Mouse (Mus musculus) heart, postnatal 0 days (tissue): ENCODE measurements around the gene Tcte2.

ENCODE experiments used
- CTCF ChIP-seq: IDR thresholded peaks from 2 replicates; pipeline ENCODE4 v1.5.1; 2016; ENCODE audit warnings: antibody characterized with exemption, control low read depth, low read depth
- EP300 ChIP-seq: IDR thresholded peaks from 2 replicates; pipeline ENCODE4 v1.6.1; 2016; ENCODE audit warnings: antibody characterized with exemption, low read depth

DNA sequence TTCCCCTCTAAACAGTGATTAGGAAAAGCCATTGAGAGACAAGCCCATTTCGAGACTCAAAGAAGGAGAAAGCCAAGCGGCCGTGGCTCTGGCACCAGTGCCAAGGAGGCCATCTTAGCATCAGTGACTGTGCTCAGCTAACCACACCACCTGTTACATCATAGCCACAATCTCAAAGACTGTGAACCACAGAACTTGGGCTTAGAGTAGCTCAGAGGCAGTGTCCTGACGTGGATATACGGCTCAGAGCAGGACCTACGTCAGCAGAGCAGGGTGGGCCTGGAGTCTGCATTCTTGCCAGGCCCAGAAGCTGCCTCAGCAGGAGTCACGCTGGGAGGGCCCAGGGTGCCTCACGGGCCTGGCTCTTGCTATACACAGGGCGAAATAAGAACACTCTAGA is 46.1 kb downstream of the Tcte2 start:
- no peak for TF ChIP-seq EP300
- no peak for TF ChIP-seq CTCF
